ENCODE assay signal across 12 mouse cellular contexts in the genomic region with DNA sequence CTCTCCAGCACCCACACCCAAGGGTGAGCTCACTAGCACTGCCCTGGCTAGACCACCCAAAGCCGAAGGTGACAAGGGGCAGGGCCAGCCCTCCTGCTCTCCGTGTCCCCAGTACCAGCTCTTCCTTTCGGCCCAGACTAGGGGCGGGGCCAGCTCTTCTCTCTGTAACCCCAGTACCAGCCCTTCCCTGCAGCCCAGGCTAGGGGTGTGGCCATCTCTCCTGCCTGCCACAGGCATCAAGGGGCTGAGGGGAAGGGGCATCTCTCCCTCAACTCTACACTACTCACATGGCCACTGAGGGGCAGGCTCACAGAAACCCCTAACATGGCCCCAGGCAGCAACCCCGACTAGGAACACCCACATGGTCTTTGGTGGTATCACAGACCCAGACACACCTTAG. TPM values are rescaled to one million over a fixed set of nuclear protein-coding genes. Genes with fewer than 3 reads are reported as not detected.
DNase-seq lines count a peak whose midpoint lies in the region; ATAC-seq lines count a peak whose summit lies in the region.
"Had no signal": no experiment of that assay in that cellular context is flagged by ENCODE, and none has a peak within 500 bp of the region (broad histone marks: within the 10 kb centered on the region; RNA-seq: fewer than 3 reads in every experiment).

No protein-coding gene starts in this region.

- WGBS in heart, embryonic 15.5 days = 20% methylated on average over 5 of the region's 5 CpGs
- WGBS in midbrain, embryonic 13.5 days = 23% methylated on average over 5 of the region's 5 CpGs
- 14% methylated on average over 5 of the region's 5 CpGs for WGBS in midbrain, embryonic 15.5 days
- WGBS in hindbrain, embryonic 15.5 days = 24% methylated on average over 5 of the region's 5 CpGs
- WGBS in stomach, embryonic 14.5 days = 11% methylated on average over 5 of the region's 5 CpGs

- H3K4me3 ChIP-seq in heart, embryonic 15.5 days = no peak overlapping the region
- no peak overlapping the region for H3K4me3 ChIP-seq in midbrain, embryonic 13.5 days (replicated peaks)
- H3K4me3 ChIP-seq in midbrain, embryonic 15.5 days = no peak overlapping the region
- no peak overlapping the region for H3K4me3 ChIP-seq in hindbrain, embryonic 15.5 days
- H3K4me3 ChIP-seq in stomach, embryonic 14.5 days (ENCODE audit: low read depth, low read length) = no peak overlapping the region
- H3K4me3 ChIP-seq: erythroblast, embryonic 14.5 days had no signal

- H3K4me1 ChIP-seq in heart, embryonic 15.5 days (replicated peaks) = peaks cover 31% of the 10 kb centered on the region
- peaks cover 39% of the 10 kb centered on the region for H3K4me1 ChIP-seq in midbrain, embryonic 13.5 days (replicated peaks)
- peaks cover 32% of the 10 kb centered on the region for H3K4me1 ChIP-seq in midbrain, embryonic 15.5 days
- H3K4me1 ChIP-seq in hindbrain, embryonic 15.5 days (replicated peaks) = peaks cover 29% of the 10 kb centered on the region
- H3K4me1 ChIP-seq in stomach, embryonic 14.5 days (ENCODE audit: control insufficient read depth, insufficient read depth, low read length) = 0 out of 2 replicates have a peak, but pooled peaks cover 2% of the 10 kb centered on the region

- H3K27me3 ChIP-seq in heart, embryonic 15.5 days = no peaks in the 10 kb centered on the region
- no peaks in the 10 kb centered on the region for H3K27me3 ChIP-seq in midbrain, embryonic 13.5 days
- H3K27me3 ChIP-seq in midbrain, embryonic 15.5 days (replicated peaks) = no peaks in the 10 kb centered on the region
- no peaks in the 10 kb centered on the region for H3K27me3 ChIP-seq in hindbrain, embryonic 15.5 days
- no peaks in the 10 kb centered on the region for H3K27me3 ChIP-seq in stomach, embryonic 14.5 days (ENCODE audit: control insufficient read depth, insufficient read depth, low read length)

- no peaks in the 10 kb centered on the region for H3K36me3 ChIP-seq in heart, embryonic 15.5 days
- H3K36me3 ChIP-seq in midbrain, embryonic 13.5 days = no peaks in the 10 kb centered on the region
- H3K36me3 ChIP-seq in midbrain, embryonic 15.5 days (replicated peaks) = no peaks in the 10 kb centered on the region
- no peaks in the 10 kb centered on the region for H3K36me3 ChIP-seq in hindbrain, embryonic 15.5 days
- H3K36me3 ChIP-seq in stomach, embryonic 14.5 days (ENCODE audit: control insufficient read depth, insufficient read depth, low read length) = no peaks in the 10 kb centered on the region

- ATAC-seq in heart, embryonic 15.5 days (replicated peaks; ENCODE audit: insufficient number of reproducible peaks, insufficient read depth, low FRiP score, low read depth) = peak; percentile 34; the same call in 1 of the 2 replicates
- ATAC-seq in midbrain, embryonic 13.5 days = 0 out of 2 replicates have a peak, but pooled peaks have one; percentile 57
- no peak for ATAC-seq in midbrain, embryonic 15.5 days (replicated peaks)
- ATAC-seq in hindbrain, embryonic 15.5 days (ENCODE audit: low FRiP score, low read depth) = peak; percentile 43; the same call in 1 of the 2 replicates
- ATAC-seq in stomach, embryonic 14.5 days (ENCODE audit: insufficient number of reproducible peaks, insufficient read depth, low FRiP score, low read depth) = peak; percentile 33; the same call in 1 of the 2 replicates
- ATAC-seq: lung, postnatal 0 days had no signal

- no peaks in the 10 kb centered on the region for H3K9me3 ChIP-seq in heart, embryonic 15.5 days (replicated peaks)
- H3K9me3 ChIP-seq in midbrain, embryonic 13.5 days = no peaks in the 10 kb centered on the region
- no peaks in the 10 kb centered on the region for H3K9me3 ChIP-seq in midbrain, embryonic 15.5 days
- no peaks in the 10 kb centered on the region for H3K9me3 ChIP-seq in hindbrain, embryonic 15.5 days
- no peaks in the 10 kb centered on the region for H3K9me3 ChIP-seq in stomach, embryonic 14.5 days (ENCODE audit: control insufficient read depth, low read depth, low read length)

- no peak overlapping the region for H3K9ac ChIP-seq in heart, embryonic 15.5 days
- H3K9ac ChIP-seq in midbrain, embryonic 13.5 days (replicated peaks) = no peak overlapping the region
- H3K9ac ChIP-seq in midbrain, embryonic 15.5 days = no peak overlapping the region
- H3K9ac ChIP-seq in hindbrain, embryonic 15.5 days = no peak overlapping the region
- H3K9ac ChIP-seq in stomach, embryonic 14.5 days (replicated peaks; ENCODE audit: low read depth, low read length) = no peak overlapping the region

- no peak overlapping the region for H3K27ac ChIP-seq in heart, embryonic 15.5 days
- no peak overlapping the region for H3K27ac ChIP-seq in midbrain, embryonic 13.5 days
- H3K27ac ChIP-seq in midbrain, embryonic 15.5 days = no peak overlapping the region
- H3K27ac ChIP-seq in hindbrain, embryonic 15.5 days (replicated peaks) = no peak overlapping the region
- no peak overlapping the region for H3K27ac ChIP-seq in stomach, embryonic 14.5 days (ENCODE audit: low read length)

- no peak for DNase-seq in heart, adult 18-20 months
- no peak for DNase-seq in adrenal gland, postnatal 14 days
- no peak for DNase-seq in adrenal gland, postnatal 10 days
- DNase-seq: cerebellum, adult 9-10 months; gastrocnemius, postnatal 10 days had no signal

- H3K4me2 ChIP-seq in heart, embryonic 15.5 days = no peak overlapping the region
- no peak overlapping the region for H3K4me2 ChIP-seq in midbrain, embryonic 13.5 days (replicated peaks)
- no peak overlapping the region for H3K4me2 ChIP-seq in midbrain, embryonic 15.5 days
- H3K4me2 ChIP-seq in hindbrain, embryonic 15.5 days = no peak overlapping the region
- no peak overlapping the region for H3K4me2 ChIP-seq in stomach, embryonic 14.5 days (replicated peaks; ENCODE audit: low read depth, low read length)

RNA-seq across cellular contexts. Expression of a gene that starts 27.6 kb away (rescaled TPM):
- polyA plus RNA-seq in heart, embryonic 15.5 days (2015; fragmentation: Nextera tagmentation; extraction: Ambion mirVana) = 61.5 and 66.3 TPM in 2 replicates
- 10 to 100 TPM; 46.1 to 55.5 TPM for total RNA-seq in heart, adult 18-20 months (2021)
- polyA plus RNA-seq in midbrain, embryonic 13.5 days (2015; fragmentation: Nextera tagmentation; extraction: Ambion mirVana) = 27.2 and 30.6 TPM in 2 replicates
- 24.9 and 27.8 TPM in 2 replicates for polyA plus RNA-seq in midbrain, embryonic 15.5 days (2015; fragmentation: Nextera tagmentation; extraction: Ambion mirVana)
- 29.7 and 31.0 TPM in 2 replicates for polyA plus RNA-seq in hindbrain, embryonic 15.5 days (2015; fragmentation: Nextera tagmentation; extraction: Ambion mirVana)
- 58.9 and 61.7 TPM in 2 replicates for polyA plus RNA-seq in stomach, embryonic 14.5 days (2014; fragmentation: Nextera tagmentation; extraction: Ambion mirVana)
- 53.8 and 63.2 TPM in 2 replicates for total RNA-seq in adrenal gland, postnatal 14 days (2021)
- total RNA-seq in adrenal gland, postnatal 10 days (2021) = 10 to 100 TPM; 71.2 to 89.2 TPM

RNA-seq across cellular contexts. Expression of a gene that starts 28.6 kb away (rescaled TPM):
- polyA plus RNA-seq in heart, embryonic 15.5 days (2015; fragmentation: Nextera tagmentation; extraction: Ambion mirVana) = 1.8 and 3.9 TPM in 2 replicates
- total RNA-seq in heart, adult 18-20 months (2021) = 1 to 10 TPM; 1.5 to 2.0 TPM
- polyA plus RNA-seq in midbrain, embryonic 13.5 days (2015; fragmentation: Nextera tagmentation; extraction: Ambion mirVana) = 2.4 and 2.5 TPM in 2 replicates
- 2.9 TPM in 2 replicates for polyA plus RNA-seq in midbrain, embryonic 15.5 days (2015; fragmentation: Nextera tagmentation; extraction: Ambion mirVana)
- polyA plus RNA-seq in hindbrain, embryonic 15.5 days (2015; fragmentation: Nextera tagmentation; extraction: Ambion mirVana) = 2.1 and 2.7 TPM in 2 replicates
- 2.5 and 2.8 TPM in 2 replicates for polyA plus RNA-seq in stomach, embryonic 14.5 days (2014; fragmentation: Nextera tagmentation; extraction: Ambion mirVana)
- 2.6 and 5.9 TPM in 2 replicates for total RNA-seq in adrenal gland, postnatal 14 days (2021)
- total RNA-seq in adrenal gland, postnatal 10 days (2021) = 1 to 10 TPM; 3.2 to 4.5 TPM
